Mouse (Mus musculus) limb, embryonic 14.5 days (tissue): ENCODE data around the gene Mitf. TPM values are rescaled to one million over a fixed set of nuclear protein-coding genes. Genes with fewer than 3 reads are reported as not detected.

ENCODE experiments used
- ATAC-seq: fragments of 200-750 bp; cut with Nextera tagmentation; 2 replicates; pipeline ENCODE4 v1.8.0; 2017; ENCODE audit warnings: low read depth, moderate number of reproducible peaks, moderate TSS enrichment; ENCODE audit not compliant: low FRiP score
- DNase-seq: peaks from one replicate; pipeline ENCODE4 v3.0.0-alpha.2; 2015; ENCODE audit warnings: low spot score
- H3K27ac ChIP-seq: fragments of 300-500 bp; sonication (generic); replicated peaks from 2 replicates; pipeline ENCODE4 v1.5.1; 2014; ENCODE audit warnings: low read depth, mild to moderate bottlenecking, low read length, moderate library complexity, mixed read lengths
- H3K27me3 ChIP-seq: fragments of 300-500 bp; sonication (generic); 2 replicates; pipeline ENCODE4 v1.6.1; 2014; ENCODE audit warnings: low read length, mixed read lengths; ENCODE audit not compliant: control insufficient read depth, insufficient read depth
- H3K36me3 ChIP-seq: fragments of 300-500 bp; sonication (generic); 2 replicates; pipeline ENCODE4 v1.6.1; 2014; ENCODE audit warnings: mild to moderate bottlenecking, low read length, moderate library complexity, mixed read lengths; ENCODE audit not compliant: control insufficient read depth, insufficient read depth
- H3K4me1 ChIP-seq: fragments of 300-500 bp; sonication (generic); 2 replicates; pipeline ENCODE4 v1.6.1; 2014; ENCODE audit warnings: antibody characterized with exemption, low read length, mixed read lengths; ENCODE audit not compliant: control insufficient read depth, insufficient read depth
- H3K4me2 ChIP-seq: fragments of 300-500 bp; sonication (generic); replicated peaks from 2 replicates; pipeline ENCODE4 v1.6.1; 2014; ENCODE audit warnings: low read depth, mild to moderate bottlenecking, low read length, moderate library complexity; ENCODE audit not compliant: severe bottlenecking
- H3K4me3 ChIP-seq: fragments of 300-500 bp; sonication (generic); replicated peaks from 2 replicates; pipeline ENCODE4 v1.5.1; 2014; ENCODE audit warnings: low read length
- H3K9ac ChIP-seq: fragments of 300-500 bp; sonication (generic); 2 replicates; pipeline ENCODE4 v1.6.1; 2014; ENCODE audit warnings: mild to moderate bottlenecking, low read depth, low read length, moderate library complexity; ENCODE audit not compliant: severe bottlenecking
- H3K9me3 ChIP-seq: fragments of 300-500 bp; sonication (generic); 2 replicates; pipeline ENCODE4 v1.6.1; 2016; ENCODE audit warnings: low read length; ENCODE audit not compliant: control insufficient read depth
- POLR2A ChIP-seq: fragments of 200-500 bp; IDR thresholded peaks from 2 replicates; pipeline ENCODE4 v1.8.0; 2012; ENCODE audit warnings: inconsistent platforms, mild to moderate bottlenecking, moderate library complexity, borderline replicate concordance; ENCODE audit not compliant: insufficient read depth, insufficient read length; ENCODE audit errors: extremely low read depth
- WGBS: fragments of 180-500 bp; shearing (Covaris S2); extraction: QIAGEN DNeasy Blood & Tissue Kit; methylation state at CpG from one replicate; pipeline ENCODE4 v1.1.7; 2014; 5-methylcytosine and 5-hydroxymethylcytosine counted together
- polyA plus RNA-seq, 2 experiments: library from polyadenylated mRNA; depleted of rRNA in 1 of 2; stranded (reverse) in 1 of 2; unstranded in 1 of 2; fragments of >200 nt; fragmentation: Nextera tagmentation in 1 of 2; extraction: Ambion mirVana in 1 of 2; gene quantifications; 2 replicates each; pipeline versions ENCODE4 v1.2.1 to v1.2.3; 2012 to 2014

Gene Mitf
- polyA plus RNA-seq, 2 experiments: 2.9 to 3.6 TPM

DNA sequence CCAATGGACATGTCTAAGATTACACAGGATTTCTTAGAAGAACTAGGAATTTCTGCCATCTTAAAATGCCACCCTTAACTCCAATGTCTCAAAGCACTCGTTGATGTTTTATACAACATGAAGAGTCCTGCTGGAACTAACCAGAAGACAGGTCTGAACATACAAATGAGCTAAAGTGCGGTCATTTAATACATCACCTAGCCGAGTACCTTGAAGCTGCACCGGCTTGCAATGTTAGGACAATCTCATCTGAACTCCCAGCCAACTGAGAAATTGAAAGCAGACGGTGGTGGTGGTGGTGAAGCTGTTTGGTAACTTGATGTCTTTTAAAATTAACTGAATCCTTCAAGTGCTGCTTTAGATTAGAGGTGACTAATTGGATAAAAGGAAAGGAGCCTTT, 801 bp upstream of the Mitf start:
- H3K4me3 ChIP-seq: peak overlapping the region; percentile 67
- no peak overlapping the region for H3K27ac ChIP-seq
- peak overlapping the region; percentile 97 for H3K4me2 ChIP-seq
- TF ChIP-seq POLR2A: no peak
- H3K4me1 ChIP-seq: 0 out of 2 replicates have a peak, but pooled peaks cover 4% of the 10 kb centered on the region
- peak overlapping the region; percentile 64 for H3K9ac ChIP-seq
- H3K27me3 ChIP-seq: no peaks in the 10 kb centered on the region
- ATAC-seq (no peak), DNase-seq (no peak)
- no peaks in the 10 kb centered on the region for H3K9me3 ChIP-seq
- WGBS: 27% methylated on average over 5 of the region's 5 CpGs
- no peaks in the 10 kb centered on the region for H3K36me3 ChIP-seq

DNA sequence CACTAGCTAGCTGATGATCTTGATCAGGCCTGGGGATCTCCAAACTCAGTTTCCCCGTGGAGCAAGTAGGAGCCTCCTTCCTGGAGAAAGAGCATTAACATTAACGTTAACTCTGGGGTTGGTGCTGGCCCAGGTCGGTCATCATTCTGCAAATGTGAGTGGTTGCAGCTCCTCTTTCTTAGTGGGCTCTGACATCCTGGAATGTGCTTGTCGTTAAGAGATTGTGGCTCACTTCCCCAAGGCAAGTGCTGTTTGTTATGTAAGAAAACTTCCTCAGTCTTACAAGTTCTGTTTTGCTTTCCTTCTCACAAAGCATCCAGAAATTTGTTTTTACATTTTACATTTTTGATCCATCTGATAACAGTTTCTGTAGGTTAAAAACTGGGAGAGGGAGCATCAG, 7.3 kb downstream of the Mitf start:
- H3K4me1 ChIP-seq: peaks cover 3% of the 10 kb centered on the region
- no peak for TF ChIP-seq POLR2A
- H3K27me3 ChIP-seq: no peaks in the 10 kb centered on the region
- DNase-seq (no peak), ATAC-seq (no peak)
- H3K4me3 ChIP-seq: no peak overlapping the region
- H3K9ac ChIP-seq: no peak overlapping the region
- no peak overlapping the region for H3K4me2 ChIP-seq
- 44% methylated on average over 4 of the region's 4 CpGs for WGBS
- H3K36me3 ChIP-seq: no peaks in the 10 kb centered on the region
- no peak overlapping the region for H3K27ac ChIP-seq
- no peaks in the 10 kb centered on the region for H3K9me3 ChIP-seq

DNA sequence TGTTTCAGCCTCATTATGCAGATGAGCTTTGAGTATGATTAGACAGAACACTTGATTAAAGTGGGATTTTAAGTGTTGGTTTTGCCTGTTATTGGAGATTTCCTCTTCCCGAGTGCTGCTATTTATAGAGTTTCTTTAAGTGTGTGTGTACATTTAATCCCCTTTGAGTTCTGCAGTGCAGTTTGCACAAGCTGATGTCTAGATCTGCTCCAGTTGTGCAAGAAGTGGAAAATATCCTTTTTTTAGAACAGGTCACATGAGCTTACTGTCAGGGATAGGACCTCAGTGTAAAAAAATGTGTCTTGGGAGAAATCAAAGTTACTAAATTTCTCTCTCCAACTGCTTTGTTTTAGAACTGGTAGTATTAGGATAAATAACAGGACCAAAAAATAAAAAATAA, 8.9 kb downstream of the Mitf start:
- Histone ChIP-seq H3K27me3 (no peaks in the 10 kb centered on the region), H3K27ac (no peak overlapping the region), H3K4me1 (peaks cover 3% of the 10 kb centered on the region), H3K4me3 (no peak overlapping the region), H3K9me3 (no peaks in the 10 kb centered on the region), H3K4me2 (no peak overlapping the region), H3K36me3 (no peaks in the 10 kb centered on the region), H3K9ac (no peak overlapping the region)
- peak; percentile 12 for DNase-seq
- TF ChIP-seq POLR2A: no peak
- WGBS: 47% methylated on average over 1 of the region's 1 CpGs
- ATAC-seq: no peak

DNA sequence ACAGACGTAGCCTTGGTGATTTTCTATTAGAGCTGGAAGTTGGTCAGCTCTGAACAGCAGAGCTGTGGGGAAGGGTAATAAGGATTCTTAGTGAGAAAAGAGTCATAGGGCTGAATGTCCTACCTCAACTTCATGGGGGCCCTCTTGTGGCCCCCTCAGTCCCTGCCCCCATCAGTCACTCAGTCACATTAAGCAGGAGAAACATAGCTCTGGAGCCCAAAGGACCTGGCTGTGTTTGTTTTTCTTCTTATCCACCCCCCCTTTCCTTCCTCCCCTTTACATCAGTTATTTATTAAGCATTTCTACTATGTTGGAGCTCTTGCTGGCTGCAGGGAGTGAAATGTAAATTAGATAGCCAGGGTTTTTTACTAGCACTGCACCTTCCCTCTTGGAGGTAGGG, 10.0 kb downstream of the Mitf start:
- Histone ChIP-seq H3K4me3 (no peak overlapping the region), H3K9ac (no peak overlapping the region), H3K9me3 (no peaks in the 10 kb centered on the region), H3K27me3 (no peaks in the 10 kb centered on the region), H3K4me2 (no peak overlapping the region), H3K36me3 (no peaks in the 10 kb centered on the region), H3K27ac (no peak overlapping the region), H3K4me1 (peaks cover 3% of the 10 kb centered on the region)
- DNase-seq (no peak), ATAC-seq (no peak)
- no peak for TF ChIP-seq POLR2A
- WGBS: 83% methylated on average over 1 of the region's 1 CpGs

DNA sequence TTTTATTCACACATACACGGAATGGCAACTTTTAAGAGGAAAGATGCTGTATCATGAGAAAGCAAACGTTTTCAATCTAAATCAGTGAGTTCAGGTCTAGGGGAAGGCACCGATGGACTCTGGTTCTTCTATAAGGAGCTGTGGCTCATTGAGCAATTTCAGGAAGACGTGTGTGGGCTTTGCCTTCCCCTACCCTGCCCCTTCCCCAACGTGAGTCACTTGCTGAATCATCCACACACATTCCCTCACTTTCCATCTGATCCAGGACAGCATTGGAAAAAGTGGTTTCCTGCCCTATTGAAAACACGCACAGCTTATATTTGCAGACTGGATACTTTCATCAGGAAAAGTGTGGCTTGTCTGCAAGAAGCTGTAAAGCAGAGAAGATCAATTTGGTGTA, 11.3 kb downstream of the Mitf start:
- Histone ChIP-seq H3K27ac (no peak overlapping the region), H3K4me3 (no peak overlapping the region), H3K4me1 (peaks cover 3% of the 10 kb centered on the region), H3K36me3 (no peaks in the 10 kb centered on the region), H3K27me3 (no peaks in the 10 kb centered on the region), H3K9ac (no peak overlapping the region), H3K9me3 (no peaks in the 10 kb centered on the region), H3K4me2 (no peak overlapping the region)
- WGBS: 46% methylated on average over 6 of the region's 6 CpGs
- TF ChIP-seq POLR2A: no peak
- no peak for DNase-seq
- ATAC-seq: no peak

DNA sequence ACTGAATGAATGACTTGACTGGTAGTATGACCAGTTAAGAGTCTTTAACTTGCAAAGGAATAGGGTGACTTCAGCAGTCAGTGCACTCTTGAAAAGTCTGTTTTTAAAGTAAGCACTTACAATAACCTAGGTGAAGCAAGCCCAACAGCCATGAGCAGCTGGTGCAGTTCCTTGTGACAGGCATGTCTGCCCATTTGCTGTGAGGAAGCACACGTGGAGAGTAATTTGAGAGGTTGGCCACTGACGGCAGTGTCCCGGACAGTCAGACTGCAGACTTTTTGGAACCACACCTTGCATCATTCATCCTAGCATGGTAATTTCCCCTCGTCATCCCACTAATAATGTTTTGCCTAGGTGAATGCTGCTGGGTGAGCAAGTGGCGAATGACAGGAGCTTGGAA, 12.1 kb downstream of the Mitf start:
- Histone ChIP-seq H3K27me3 (no peaks in the 10 kb centered on the region), H3K36me3 (no peaks in the 10 kb centered on the region), H3K27ac (no peak overlapping the region), H3K9me3 (no peaks in the 10 kb centered on the region), H3K4me3 (no peak overlapping the region), H3K9ac (no peak overlapping the region), H3K4me1 (peaks cover 3% of the 10 kb centered on the region), H3K4me2 (no peak overlapping the region)
- no peak for ATAC-seq
- no peak for DNase-seq
- 52% methylated on average over 5 of the region's 5 CpGs for WGBS
- TF ChIP-seq POLR2A: no peak
